Mouse (Mus musculus) left cerebral cortex, postnatal 10 days (tissue): ENCODE results near the gene Trim25. TPM values are rescaled to one million over a fixed set of nuclear protein-coding genes. Genes with fewer than 3 reads are reported as not detected.

Experiments
- DNase-seq, 2 experiments: peaks; one replicate each; pipeline ENCODE4 v3.0.0; 2021 to 2022; ENCODE audit warnings: low spot score in 2 of 2, mixed read lengths in 1 of 2; ENCODE audit errors: extremely low spot score in 1 of 2
- intact Hi-C: fragments of 180-260 bp; cut with DNase I; formaldehyde crosslinking; loops from one replicate; pipeline ENCODE4 v1.15.1; 2025
- total RNA-seq, 2 experiments: library from RNA; stranded (reverse); gene quantifications; 2 replicates each; pipeline ENCODE4 v1.2.3; 2021

Trim25 gene
- total RNA-seq = 1 to 10 TPM; 6.0 to 6.3 TPM

DNA sequence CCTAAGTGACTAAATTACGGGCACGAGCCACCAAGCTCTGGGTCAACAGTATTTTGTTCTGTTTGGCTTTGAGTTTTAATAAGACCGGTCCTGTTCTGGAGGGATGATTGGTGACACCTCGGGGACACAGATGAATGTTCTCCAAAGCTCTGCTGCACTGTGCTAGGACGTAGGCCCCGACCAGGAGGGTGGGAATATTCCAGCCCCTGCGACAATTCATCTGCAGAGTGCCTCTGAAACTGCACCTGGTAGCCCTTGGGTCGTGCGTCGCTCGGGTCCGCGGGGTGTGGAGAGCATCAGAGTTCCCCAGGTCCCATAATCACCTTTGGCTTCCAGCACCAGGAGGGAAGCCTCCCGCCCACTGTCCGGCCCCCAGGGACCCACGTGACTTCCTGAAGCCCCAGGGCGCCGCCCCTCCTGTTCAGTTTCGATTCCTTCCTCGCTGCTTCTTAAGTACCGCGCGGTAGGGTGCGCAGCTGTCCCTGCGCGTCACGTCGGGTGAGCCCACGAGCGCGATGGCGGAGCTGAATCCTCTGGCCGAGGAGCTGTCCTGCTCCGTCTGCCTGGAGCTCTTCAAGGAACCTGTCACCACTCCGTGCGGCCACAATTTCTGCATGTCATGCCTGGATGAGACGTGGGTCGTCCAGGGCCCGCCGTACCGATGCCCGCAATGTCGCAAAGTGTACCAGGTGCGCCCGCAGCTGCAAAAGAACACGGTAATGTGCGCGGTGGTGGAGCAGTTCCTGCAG is at the start of gene Trim25:
TSS of gene Trim25 (plus strand) at position 403 of the 749 bp plus-strand sequence.
- intact Hi-C loops = no loop called here
- peak in 1 of 2 experiments; percentile 92 for DNase-seq

- intact Hi-C loops = loop anchor here (5.0 kb wide), 1 partner anchor 88 kb away; the partner anchor contains the start of gene Akap1
- no peak for DNase-seq
These were observed 49.2 kb upstream of the Trim25 start for GRCm38 (mm10) chr11:88949802-88950639.

DNA sequence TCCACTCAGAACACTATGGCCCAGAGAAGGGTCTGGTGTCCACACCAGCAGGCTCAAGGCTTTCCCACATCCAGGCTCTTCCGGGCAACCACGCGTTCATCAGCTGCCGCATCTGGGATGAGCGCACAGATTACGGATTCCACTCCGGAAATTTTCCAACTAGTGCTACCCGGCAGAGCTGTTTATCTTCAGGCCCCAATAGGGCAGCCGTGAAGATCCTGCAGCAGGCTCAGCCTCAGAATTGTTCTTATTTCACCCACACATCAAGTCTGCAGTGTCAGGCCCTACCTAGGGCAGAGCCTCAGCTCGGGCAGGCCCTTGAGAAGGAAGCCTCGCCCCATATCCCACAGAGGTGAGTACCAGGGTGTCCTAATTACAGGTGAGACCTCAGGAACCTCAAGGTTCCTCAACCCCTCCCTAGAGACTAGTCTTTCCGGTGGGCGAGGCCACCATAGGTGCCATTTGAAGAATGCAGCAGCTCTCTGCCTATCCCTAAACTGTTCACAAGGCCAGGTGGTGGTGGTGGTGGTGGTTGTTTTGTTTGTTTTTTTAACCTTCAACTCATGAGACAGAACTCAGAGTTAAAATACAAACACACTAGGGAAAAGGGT is 48.4 kb upstream of the Trim25 start:
- no peak for DNase-seq
- intact Hi-C loops = loop anchor here (5.0 kb wide), 1 partner anchor 88 kb away; the partner anchor contains the start of gene Akap1

DNA sequence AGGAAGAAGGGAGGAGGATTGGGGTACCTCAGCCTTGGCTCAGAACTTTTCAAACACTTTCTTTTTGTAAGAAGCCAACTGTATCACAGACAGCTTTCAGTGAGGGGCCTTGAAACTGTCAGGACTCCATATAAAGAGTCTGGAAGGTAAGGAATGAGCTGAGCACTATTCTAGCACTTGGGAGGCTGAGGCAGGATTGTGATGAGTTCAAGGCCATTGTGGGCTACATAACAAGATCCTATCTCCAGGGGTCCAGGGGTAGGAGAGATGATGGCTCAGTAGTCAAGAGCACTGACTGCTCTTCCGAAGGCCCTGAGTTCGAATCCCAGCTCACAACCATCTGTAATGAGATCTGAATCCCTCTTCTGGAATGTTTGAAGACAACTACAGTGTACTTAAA is 47.6 kb upstream of the Trim25 start:
- DNase-seq = no peak

GRCm38 (mm10) chr11:88952117-88952516 is 47.1 kb upstream of the Trim25 start:
- intact Hi-C loops = loop anchor here (5.0 kb wide), 1 partner anchor 90 kb away; the partner anchor contains the start of gene Akap1
- DNase-seq = no peak

More for the DNA sequence above, 47.6 kb upstream of the Trim25 start:
- intact Hi-C loops = loop anchor here (5.0 kb wide), 1 partner anchor 89 kb away; the partner anchor contains the start of gene Akap1

GRCm38 (mm10) chr11:88953582-88953981 is 45.6 kb upstream of the Trim25 start:
- intact Hi-C loops = loop anchor here (5.0 kb wide), 1 partner anchor 91 kb away; the partner anchor contains the start of gene Akap1
- no peak for DNase-seq

- no peak for DNase-seq
- intact Hi-C loops = loop anchor here (5.0 kb wide), 1 partner anchor 93 kb away; the partner anchor contains the start of gene Akap1
These were observed 44.4 kb upstream of the Trim25 start for GRCm38 (mm10) chr11:88954803-88955202.

- DNase-seq = peak; percentile 92 to 97
- intact Hi-C loops = no loop called here
These were observed 43.8 kb upstream of the Trim25 start, which contains the start of gene Scpep1 for GRCm38 (mm10) chr11:88955217-88955969. TSS of gene Scpep1 (minus strand) at chr11:88955465.

DNA sequence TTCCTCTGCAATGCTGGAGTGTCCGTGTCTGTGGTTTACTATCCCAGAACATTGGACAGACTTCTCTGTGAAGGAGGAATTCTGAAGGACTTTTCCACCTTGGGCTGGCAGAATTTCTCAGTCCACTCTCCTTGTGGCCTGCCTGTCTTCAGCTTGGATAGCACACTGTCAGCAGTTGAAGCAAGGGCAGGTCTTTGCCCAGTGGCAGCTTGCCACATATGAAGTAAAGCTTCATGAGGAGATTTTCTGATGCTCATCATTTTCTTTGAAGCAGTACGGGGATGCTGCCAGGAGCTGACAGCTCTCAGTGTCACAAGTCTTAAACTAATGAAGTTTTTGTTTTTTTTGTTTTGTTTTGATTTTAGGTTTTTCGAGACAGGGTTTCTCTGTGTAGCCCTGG is 40.3 kb upstream of the Trim25 start:
- DNase-seq = no peak
- intact Hi-C loops = no loop called here

DNA sequence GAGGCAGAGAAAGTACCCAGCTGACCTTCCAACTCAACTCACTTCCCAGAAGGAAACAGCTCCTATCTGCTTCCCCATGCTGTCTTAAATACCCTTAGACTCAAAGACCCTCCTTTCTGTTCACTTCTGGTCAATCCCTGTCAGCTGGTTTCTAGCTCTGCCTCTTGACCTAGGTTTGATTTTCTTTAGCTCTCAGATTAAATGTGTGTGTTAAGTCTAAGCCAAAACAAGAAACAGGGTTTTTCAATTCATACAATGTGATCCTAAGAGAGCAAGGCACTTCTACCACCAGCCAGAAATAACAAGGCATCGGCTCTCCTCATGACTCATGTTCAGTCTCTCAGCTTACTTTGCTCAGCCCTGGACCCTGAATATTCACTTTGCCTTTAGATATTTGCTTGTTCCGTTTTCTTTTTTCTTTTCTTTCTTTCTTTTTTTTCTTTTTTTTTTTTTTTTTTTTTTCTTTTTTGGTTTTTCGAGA is 32.3 kb upstream of the Trim25 start, which contains the start of gene Elobl:
TSS of gene Elobl (minus strand) at position 51 of the 481 bp plus-strand sequence.
- intact Hi-C loops = no loop called here
- no peak for DNase-seq

DNA sequence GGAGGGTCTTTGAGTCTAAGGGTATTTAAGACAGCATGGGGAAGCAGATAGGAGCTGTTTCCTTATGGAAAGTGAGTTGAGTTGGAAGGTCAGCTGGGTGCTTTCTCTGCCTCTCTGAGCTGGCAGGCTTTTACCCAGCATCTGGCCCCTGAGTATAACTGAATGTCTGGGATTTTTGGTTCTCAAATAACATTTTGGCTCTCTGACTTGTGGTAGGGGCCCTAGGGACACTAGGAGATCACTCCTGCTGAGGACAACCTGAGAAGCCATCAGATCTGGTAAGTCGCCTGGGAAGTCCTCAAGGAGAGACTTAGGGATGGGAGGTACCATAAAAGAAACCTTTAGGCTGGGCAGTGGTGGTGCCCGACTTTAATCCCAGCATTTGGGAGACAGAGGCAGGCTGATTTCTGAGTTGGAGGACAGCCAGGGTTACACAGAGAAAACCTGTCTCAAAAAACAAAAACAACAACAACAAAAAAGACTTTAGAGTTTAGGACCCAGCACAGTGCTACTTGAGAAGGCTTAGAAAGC is 28.9 kb upstream of the Trim25 start, which contains the start of gene Coil:
TSS of gene Coil (plus strand) at position 51 of the 531 bp plus-strand sequence.
- intact Hi-C loops = no loop called here

DNA sequence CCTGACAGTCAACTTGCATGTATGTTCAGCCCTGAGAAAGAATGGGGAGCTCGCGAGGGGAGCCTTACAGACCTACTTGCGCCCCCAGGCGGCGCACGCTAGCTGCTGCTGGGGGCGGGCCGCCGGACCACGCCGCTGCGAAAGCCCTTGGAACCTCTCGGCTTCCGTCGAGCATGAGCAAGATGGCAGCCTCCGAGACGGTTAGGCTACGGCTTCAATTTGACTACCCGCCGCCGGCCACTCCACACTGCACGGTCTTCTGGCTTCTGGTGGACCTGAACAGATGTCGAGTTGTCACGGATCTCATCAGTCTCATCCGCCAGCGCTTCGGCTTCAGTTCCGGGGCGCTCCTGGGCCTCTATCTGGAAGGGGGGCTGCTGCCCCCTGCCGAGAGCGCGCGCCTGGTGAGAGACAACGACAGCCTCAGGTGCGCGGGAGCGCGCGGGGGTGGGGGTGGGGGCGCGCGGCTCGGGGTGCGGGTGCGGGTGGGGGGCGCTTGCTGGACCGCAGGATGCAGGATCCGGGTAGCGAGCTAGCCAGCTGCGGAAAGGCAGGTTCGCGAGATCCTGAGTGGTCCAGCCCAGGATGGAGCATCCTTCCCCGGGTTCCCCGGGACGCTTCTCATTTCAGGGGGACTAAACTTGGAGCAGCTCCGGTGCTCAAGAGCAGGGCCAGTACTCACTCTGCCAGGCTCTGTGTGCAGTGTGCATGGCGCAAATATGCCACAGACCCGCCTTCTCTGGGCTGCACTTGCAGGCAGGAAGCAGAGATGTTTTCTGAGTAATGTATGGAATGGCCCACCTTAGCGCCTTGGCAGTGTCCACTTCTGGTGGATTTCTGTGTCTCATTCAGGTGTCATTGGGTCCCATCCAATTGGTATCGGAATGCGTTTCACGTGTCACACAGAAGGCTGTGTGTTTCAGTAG is 25.1 kb upstream of the Trim25 start:
- DNase-seq = peak; percentile 91 to 95
- intact Hi-C loops = no loop called here

More for the DNA sequence above, 28.9 kb upstream of the Trim25 start, which contains the start of gene Coil:
- no peak for DNase-seq

- DNase-seq = no peak
- intact Hi-C loops = no loop called here
These were observed 22.9 kb upstream of the Trim25 start for GRCm38 (mm10) chr11:88976320-88976719.

DNA sequence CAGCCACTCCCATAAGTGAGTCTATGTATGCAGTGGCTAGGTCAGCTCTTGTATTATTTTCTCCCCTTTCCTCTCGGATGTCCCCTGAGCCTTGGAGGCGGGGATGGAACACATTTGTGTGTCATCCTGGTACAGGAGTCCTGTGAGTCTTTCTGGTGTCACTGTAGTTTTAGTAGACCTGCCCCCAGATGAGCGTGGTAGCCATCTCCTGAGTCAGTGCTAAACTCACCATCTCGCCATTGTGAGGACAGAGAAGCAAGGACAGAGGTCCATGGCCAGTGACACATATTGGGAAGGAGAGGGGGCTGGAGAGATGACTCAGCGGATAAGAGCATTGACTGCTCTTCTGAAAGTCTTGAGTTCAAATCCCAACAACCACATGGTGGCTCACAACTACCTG is 22.0 kb upstream of the Trim25 start:
- no peak for DNase-seq
- intact Hi-C loops = no loop called here

- intact Hi-C loops = no loop called here
- DNase-seq = no peak
These were observed 17.8 kb upstream of the Trim25 start for GRCm38 (mm10) chr11:88981337-88981736.

- intact Hi-C loops = loop anchor here (5.0 kb wide), 1 partner anchor 51 kb away; no protein-coding TSS in a partner anchor
- DNase-seq = no peak
These were observed 12.6 kb upstream of the Trim25 start for GRCm38 (mm10) chr11:88986616-88987015.

DNA sequence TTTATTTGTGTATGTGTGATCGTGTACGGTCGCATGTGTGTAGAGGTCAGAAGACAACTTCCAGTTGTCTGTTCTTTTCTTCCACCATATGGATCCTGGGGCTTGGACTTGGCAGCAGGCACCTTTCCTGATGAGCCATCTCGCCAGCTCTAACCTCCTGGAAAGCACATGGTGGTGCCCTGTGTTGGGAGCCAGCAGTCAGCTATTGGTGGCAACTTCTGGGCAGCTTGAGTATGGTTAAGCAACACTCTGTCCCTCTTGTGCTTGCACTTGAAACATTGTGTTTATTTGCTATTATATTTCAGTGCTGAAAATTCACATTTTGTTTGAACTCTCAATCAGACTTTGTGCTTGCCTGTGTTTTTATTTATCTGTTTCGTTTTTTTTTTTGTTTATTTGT is 10.2 kb upstream of the Trim25 start:
- intact Hi-C loops = loop anchor here (5.0 kb wide), 1 partner anchor 48 kb away; no protein-coding TSS in a partner anchor

More for the DNA sequence above, 10.2 kb upstream of the Trim25 start:
- DNase-seq = no peak
